Mouse (Mus musculus) lung, embryonic 16.5 days (tissue): ENCODE results near the gene Tubb5. TPM values are rescaled to one million over a fixed set of nuclear protein-coding genes. Genes with fewer than 3 reads are reported as not detected.

Source experiments
- ATAC-seq: fragments of 200-750 bp; cut with Nextera tagmentation; 2 replicates; pipeline ENCODE4 v1.8.0; 2017; ENCODE audit warnings: low read depth, mild to moderate bottlenecking, moderate library complexity
- H3K27ac ChIP-seq: fragments of 300-500 bp; sonication (generic); 2 replicates; pipeline ENCODE4 v1.5.1; 2014; ENCODE audit warnings: mild to moderate bottlenecking, control low read depth, low read length
- H3K27me3 ChIP-seq: fragments of 300-500 bp; sonication (generic); 2 replicates; pipeline ENCODE4 v1.6.1; 2014; ENCODE audit warnings: low read depth, low read length, mixed read lengths; ENCODE audit not compliant: control insufficient read depth, insufficient read depth
- H3K36me3 ChIP-seq: fragments of 300-500 bp; sonication (generic); 2 replicates; pipeline ENCODE4 v1.6.1; 2014; ENCODE audit warnings: low read length; ENCODE audit not compliant: control insufficient read depth, insufficient read depth
- H3K4me1 ChIP-seq: fragments of 300-500 bp; sonication (generic); replicated peaks from 2 replicates; pipeline ENCODE4 v1.6.1; 2014; ENCODE audit warnings: low read length, mixed read lengths; ENCODE audit not compliant: control insufficient read depth, insufficient read depth
- H3K4me2 ChIP-seq: fragments of 300-500 bp; sonication (generic); 2 replicates; pipeline ENCODE4 v1.6.1; 2014; ENCODE audit warnings: low read depth, low read length, control low read depth
- H3K4me3 ChIP-seq: fragments of 300-500 bp; sonication (generic); 2 replicates; pipeline ENCODE4 v1.5.1; 2014; ENCODE audit warnings: mild to moderate bottlenecking, low read length, control low read depth
- H3K9ac ChIP-seq: fragments of 300-500 bp; sonication (generic); 2 replicates; pipeline ENCODE4 v1.6.1; 2014; ENCODE audit warnings: low read length, control low read depth
- H3K9me3 ChIP-seq: fragments of 300-500 bp; sonication (generic); 2 replicates; pipeline ENCODE4 v1.6.1; 2016; ENCODE audit warnings: low read length; ENCODE audit not compliant: control insufficient read depth
- WGBS: fragments of 180-500 bp; shearing (Covaris S2); extraction: QIAGEN DNeasy Blood & Tissue Kit; methylation state at CpG from one replicate; pipeline ENCODE4 v1.1.7; 2014; 5-methylcytosine and 5-hydroxymethylcytosine counted together
- polyA plus RNA-seq: library from polyadenylated mRNA; unstranded; fragments of >200 nt; fragmentation: Nextera tagmentation; extraction: Ambion mirVana; gene quantifications from 2 replicates; pipeline ENCODE4 v1.2.1, GENCODE M21; 2015

The Tubb5 gene
- polyA plus RNA-seq, 1 experiment from 2014 or later, result 940 TPM

GRCm38 (mm10) chr17:35834696-35835422 is 3.2 kb downstream of the Tubb5 start:
- Histone ChIP-seq H3K27ac (no peak overlapping the region), H3K9ac (peak overlapping the region; percentile 46), H3K4me3 (peak overlapping the region; percentile 90), H3K9me3 (no peaks in the 10 kb centered on the region), H3K4me2 (peak overlapping the region; percentile 86), H3K4me1 (peaks cover 41% of the 10 kb centered on the region), H3K27me3 (no peaks in the 10 kb centered on the region), H3K36me3 (peaks cover 51% of the 10 kb centered on the region)
- ATAC-seq, result no peak
- 57% methylated on average over 26 of the region's 26 CpGs for WGBS

- Histone ChIP-seq H3K4me1 (peaks cover 37% of the 10 kb centered on the region), H3K4me2 (no peak overlapping the region), H3K27me3 (no peaks in the 10 kb centered on the region), H3K36me3 (peaks cover 51% of the 10 kb centered on the region), H3K27ac (no peak overlapping the region), H3K9me3 (no peaks in the 10 kb centered on the region), H3K9ac (no peak overlapping the region), H3K4me3 (no peak overlapping the region)
- 50% methylated on average over 5 of the region's 5 CpGs for WGBS
- ATAC-seq, result no peak
Observed at GRCm38 (mm10) chr17:35833894-35834293, 4.2 kb downstream of the Tubb5 start.

- Histone ChIP-seq H3K27ac (no peak overlapping the region), H3K9ac (no peak overlapping the region), H3K4me3 (no peak overlapping the region), H3K27me3 (no peaks in the 10 kb centered on the region), H3K4me1 (peaks cover 37% of the 10 kb centered on the region), H3K4me2 (no peak overlapping the region), H3K36me3 (peaks cover 51% of the 10 kb centered on the region), H3K9me3 (no peaks in the 10 kb centered on the region)
- no peak for ATAC-seq
- WGBS, result 23% methylated on average over 5 of the region's 5 CpGs
Observed at GRCm38 (mm10) chr17:35833239-35833751, 4.8 kb downstream of the Tubb5 start.

- Histone ChIP-seq H3K4me2 (no peak overlapping the region), H3K9me3 (no peaks in the 10 kb centered on the region), H3K36me3 (peaks cover 56% of the 10 kb centered on the region), H3K27me3 (no peaks in the 10 kb centered on the region), H3K4me3 (no peak overlapping the region), H3K4me1 (peaks cover 37% of the 10 kb centered on the region), H3K9ac (no peak overlapping the region), H3K27ac (no peak overlapping the region)
- WGBS, result 54% methylated on average over 8 of the region's 8 CpGs
- ATAC-seq, result no peak
Observed at GRCm38 (mm10) chr17:35832400-35833238, 5.5 kb downstream of the Tubb5 start.

GRCm38 (mm10) chr17:35829737-35830136 is 8.4 kb downstream of the Tubb5 start:
- peak; percentile 73 for ATAC-seq
- Histone ChIP-seq H3K9me3 (no peaks in the 10 kb centered on the region), H3K27me3 (no peaks in the 10 kb centered on the region), H3K4me2 (peak overlapping the region; percentile 19; the same call in 1 of the 2 replicates), H3K4me1 (peaks cover 19% of the 10 kb centered on the region), H3K4me3 (no peak overlapping the region), H3K27ac (peak overlapping the region; percentile 25), H3K9ac (no peak overlapping the region), H3K36me3 (peaks cover 45% of the 10 kb centered on the region)
- WGBS, result 2% methylated on average over 21 of the region's 21 CpGs

GRCm38 (mm10) chr17:35825109-35825850 is 12.8 kb downstream of the Tubb5 start:
- ATAC-seq, result no peak
- no peak overlapping the region for H3K4me3 ChIP-seq
- no peak overlapping the region for H3K27ac ChIP-seq
- peaks cover 23% of the 10 kb centered on the region for H3K4me1 ChIP-seq
- H3K36me3 ChIP-seq, result peaks cover 15% of the 10 kb centered on the region; the same call in 1 of the 2 replicates
- no peak overlapping the region for H3K9ac ChIP-seq
- no peak overlapping the region for H3K4me2 ChIP-seq
- 92% methylated on average over 13 of the region's 13 CpGs for WGBS
- no peaks in the 10 kb centered on the region for H3K9me3 ChIP-seq
- no peaks in the 10 kb centered on the region for H3K27me3 ChIP-seq

- WGBS, result 66% methylated on average over 7 of the region's 7 CpGs
Observed at GRCm38 (mm10) chr17:35824402-35824801, 13.7 kb downstream of the Tubb5 start.

GRCm38 (mm10) chr17:35822964-35823937 is 14.9 kb downstream of the Tubb5 start, which contains the start of gene Flot1:
Gene Flot1, plus strand, starts transcription at chr17:35823230.
- H3K36me3 ChIP-seq, result peaks cover 15% of the 10 kb centered on the region; the same call in 1 of the 2 replicates
- WGBS, result under 1% methylated on average over 33 of the region's 47 CpGs
- H3K9ac ChIP-seq, result peak within 1 kb of the TSS; percentile 88
- peak; percentile 90 for ATAC-seq
- H3K27ac ChIP-seq, result peak within 1 kb of the TSS; percentile 90
- no peaks in the 10 kb centered on the region for H3K27me3 ChIP-seq
- peaks cover 15% of the 10 kb centered on the region for H3K4me1 ChIP-seq
- peak within 1 kb of the TSS; percentile 59 for H3K4me3 ChIP-seq
- H3K9me3 ChIP-seq, result no peaks in the 10 kb centered on the region
- H3K4me2 ChIP-seq, result peak within 1 kb of the TSS; percentile 98

More at GRCm38 (mm10) chr17:35824402-35824801, 13.7 kb downstream of the Tubb5 start:
- Histone ChIP-seq H3K4me3 (no peak overlapping the region), H3K9me3 (no peaks in the 10 kb centered on the region), H3K9ac (no peak overlapping the region), H3K4me1 (peaks cover 15% of the 10 kb centered on the region), H3K27me3 (no peaks in the 10 kb centered on the region), H3K36me3 (peaks cover 15% of the 10 kb centered on the region; the same call in 1 of the 2 replicates), H3K4me2 (peak overlapping the region; percentile 98; the same call in 1 of the 2 replicates), H3K27ac (no peak overlapping the region)
- no peak for ATAC-seq
